Mouse (Mus musculus) kidney, postnatal 14 days (tissue): ENCODE data around the gene Lrpprc.

Source experiments
- DNase-seq: peaks from one replicate; pipeline ENCODE4 v3.0.0; 2022; ENCODE audit warnings: mixed read lengths

The Lrpprc gene

GRCm38 (mm10) chr17:84713563-84714164, 76.9 kb downstream of the Lrpprc start:
- no peak for DNase-seq

DNA sequence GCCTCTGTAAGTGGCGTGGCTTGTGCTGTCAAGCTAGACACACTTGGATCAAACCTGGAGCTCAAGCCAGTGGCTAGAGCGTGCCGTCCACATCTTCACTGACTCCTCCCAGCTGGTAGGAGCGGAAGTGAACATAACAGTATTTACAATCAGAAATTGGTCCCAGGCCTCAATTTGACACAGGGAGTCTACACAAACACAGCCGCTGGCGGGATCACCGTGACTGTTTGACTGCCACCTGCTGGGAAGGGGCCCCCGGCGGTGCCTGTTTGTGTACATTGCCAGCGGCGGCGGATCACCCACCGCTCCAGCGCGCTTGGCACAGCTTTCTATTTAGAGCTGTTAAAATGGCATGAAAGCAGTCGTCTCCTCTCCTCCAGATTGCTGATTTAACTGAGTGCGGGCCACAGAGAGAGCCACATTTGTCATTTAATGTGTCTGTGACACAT, 81.2 kb downstream of the Lrpprc start:
- DNase-seq: no peak

GRCm38 (mm10) chr17:84708818-84709217, 81.8 kb downstream of the Lrpprc start:
- DNase-seq: no peak

DNA sequence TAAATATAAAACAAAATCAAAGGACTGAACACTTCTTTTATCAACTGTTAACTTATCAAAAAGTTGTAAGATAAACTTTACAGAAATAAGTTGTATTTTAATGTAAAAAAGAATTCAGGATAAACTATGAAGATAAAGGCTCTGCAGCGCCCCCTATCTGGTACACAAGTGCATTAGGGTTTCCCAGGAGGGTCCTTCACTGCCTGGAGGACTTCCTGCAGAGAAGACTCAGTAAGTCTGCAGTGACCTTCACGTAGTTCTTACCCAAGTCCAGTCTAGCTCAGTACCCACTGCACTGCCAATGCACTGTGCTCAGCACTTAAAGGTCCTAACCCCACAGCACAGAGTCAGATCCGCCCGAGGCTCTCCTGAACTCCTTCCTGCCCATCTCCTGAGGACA, 83.2 kb downstream of the Lrpprc start:
- DNase-seq: no peak

GRCm38 (mm10) chr17:84698727-84699126, 91.9 kb downstream of the Lrpprc start:
- peak; percentile 71 for DNase-seq

DNA sequence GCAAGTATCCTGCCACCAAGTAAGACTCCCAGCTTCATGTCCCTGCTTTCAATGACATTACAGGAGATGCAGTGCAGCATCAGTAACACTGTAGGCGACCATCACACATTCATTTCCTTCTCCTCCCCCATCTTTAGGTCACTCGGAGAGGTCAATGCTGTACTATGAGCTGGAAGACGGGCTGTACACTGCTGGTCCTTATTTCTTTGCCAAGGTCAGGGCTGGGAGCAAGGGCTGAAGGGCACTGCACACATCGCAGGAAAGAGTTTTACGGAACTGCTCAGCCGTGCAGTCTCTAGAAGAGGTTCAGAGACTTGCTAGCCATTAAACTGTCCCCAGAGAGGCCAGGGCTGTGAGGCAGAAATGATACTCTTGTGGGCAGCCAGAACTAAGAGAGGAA, 94.1 kb downstream of the Lrpprc start:
- DNase-seq: peak; percentile 35

DNA sequence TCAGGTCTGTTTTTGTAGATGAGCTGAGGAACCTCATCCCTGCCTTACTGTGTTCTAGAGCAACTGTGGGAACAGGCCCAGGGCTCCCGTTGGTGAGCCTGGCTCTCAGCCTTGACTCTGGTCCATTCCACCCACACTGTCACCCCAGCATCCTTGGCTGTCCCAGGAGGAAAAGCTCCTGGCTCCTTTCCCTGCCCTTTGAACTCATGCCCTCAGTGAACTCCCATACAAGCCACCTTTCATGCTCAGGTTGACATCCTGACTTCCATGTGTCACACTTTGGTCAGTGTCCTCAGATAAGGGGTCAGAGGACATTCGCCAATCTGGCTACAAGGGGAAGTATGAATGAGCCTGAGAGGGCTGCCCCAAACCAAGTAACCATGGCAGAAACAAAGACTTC, 96.8 kb downstream of the Lrpprc start:
- no peak for DNase-seq

- DNase-seq: no peak
Observed at GRCm38 (mm10) chr17:84690111-84690510, 100.5 kb downstream of the Lrpprc start.

DNA sequence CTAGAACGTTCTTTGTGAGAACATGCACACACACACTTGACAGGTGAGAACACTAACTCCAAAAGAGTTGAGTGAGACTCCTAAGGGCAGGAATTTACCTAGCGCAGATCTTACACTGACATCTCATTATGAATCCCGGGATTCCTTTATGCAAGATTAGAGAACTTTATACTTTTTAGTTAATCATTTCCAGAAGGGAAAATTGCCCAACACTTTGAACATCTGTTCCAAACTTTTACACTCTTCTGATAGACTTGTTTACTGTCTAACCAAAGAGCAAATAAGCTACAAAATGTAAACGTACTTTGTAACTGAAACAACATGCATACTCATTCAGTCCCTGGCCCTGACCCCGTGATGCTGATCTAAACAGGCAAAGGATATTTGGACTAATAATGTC, 101.3 kb downstream of the Lrpprc start:
- DNase-seq: no peak

DNA sequence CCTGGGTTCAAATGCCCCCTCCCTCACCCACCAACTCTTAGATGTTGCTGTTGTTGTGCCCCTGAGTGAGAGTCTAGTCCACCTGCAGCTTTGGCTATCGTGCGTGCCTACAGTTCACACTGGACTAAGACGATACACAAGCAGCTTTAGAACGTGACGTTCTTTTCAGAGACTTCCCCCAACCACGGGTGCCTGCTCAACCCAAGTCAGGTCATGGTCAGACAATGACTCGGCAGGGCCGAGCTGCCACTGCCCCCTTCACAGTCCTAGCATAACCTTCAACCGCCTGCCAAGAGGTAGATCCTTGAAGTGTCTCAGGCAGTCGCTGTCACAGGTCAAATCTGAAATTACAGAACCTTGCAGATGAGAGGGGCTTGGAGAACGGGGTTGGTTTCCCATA, 101.8 kb downstream of the Lrpprc start:
- no peak for DNase-seq

DNA sequence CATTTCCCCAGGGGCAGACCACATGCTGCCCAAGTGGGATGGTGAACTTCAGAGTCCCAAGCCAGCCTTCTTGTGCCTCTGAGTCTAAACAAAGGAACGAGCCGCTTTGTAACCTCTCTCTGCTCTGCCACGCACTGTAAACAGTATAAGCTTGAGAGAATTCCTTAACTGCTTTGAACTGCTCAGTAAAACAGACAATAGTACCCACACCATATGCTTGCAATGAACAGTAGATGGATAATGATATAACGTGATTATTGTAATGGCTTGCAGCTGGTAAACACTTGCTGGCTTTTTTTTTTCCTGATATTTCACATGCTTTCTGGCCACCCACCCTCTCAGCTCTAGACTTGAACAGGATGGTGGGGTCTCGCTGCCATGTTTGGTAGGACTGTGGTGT, 102.6 kb downstream of the Lrpprc start:
- no peak for DNase-seq

DNA sequence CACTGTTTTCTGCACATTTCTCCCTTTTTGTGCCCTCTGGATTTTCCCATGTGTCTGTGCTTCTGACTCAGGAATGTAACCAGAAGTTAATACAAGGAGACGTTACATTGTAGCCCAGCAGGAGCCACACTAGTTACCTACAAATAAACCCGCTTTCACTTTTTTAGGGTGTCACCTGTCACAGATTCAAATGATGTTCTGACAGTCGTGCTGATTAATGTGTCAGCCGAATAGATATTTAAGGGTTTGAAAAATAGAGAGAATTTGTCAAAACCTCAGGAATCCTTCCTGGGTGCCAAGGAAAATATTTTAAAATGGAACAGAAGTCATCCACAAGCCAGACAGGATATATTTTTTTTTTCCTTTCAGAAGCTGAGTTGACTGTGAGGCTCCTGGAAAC, 105.3 kb downstream of the Lrpprc start:
- DNase-seq: no peak

- DNase-seq: no peak
Observed at GRCm38 (mm10) chr17:84684284-84684683, 106.3 kb downstream of the Lrpprc start.

GRCm38 (mm10) chr17:84682734-84683717, 107.6 kb downstream of the Lrpprc start, which contains the start of gene Abcg5:
Abcg5 (minus strand) TSS chr17:84683011.
- no peak for DNase-seq

- DNase-seq: no peak
Observed at GRCm38 (mm10) chr17:84681670-84682069, 108.9 kb downstream of the Lrpprc start.

GRCm38 (mm10) chr17:84677595-84677994, 113.0 kb downstream of the Lrpprc start:
- no peak for DNase-seq

GRCm38 (mm10) chr17:84675951-84676366, 114.6 kb downstream of the Lrpprc start, which contains the start of gene Abcg8:
Abcg8 (plus strand) TSS chr17:84676302.
- DNase-seq: peak; percentile 41

DNA sequence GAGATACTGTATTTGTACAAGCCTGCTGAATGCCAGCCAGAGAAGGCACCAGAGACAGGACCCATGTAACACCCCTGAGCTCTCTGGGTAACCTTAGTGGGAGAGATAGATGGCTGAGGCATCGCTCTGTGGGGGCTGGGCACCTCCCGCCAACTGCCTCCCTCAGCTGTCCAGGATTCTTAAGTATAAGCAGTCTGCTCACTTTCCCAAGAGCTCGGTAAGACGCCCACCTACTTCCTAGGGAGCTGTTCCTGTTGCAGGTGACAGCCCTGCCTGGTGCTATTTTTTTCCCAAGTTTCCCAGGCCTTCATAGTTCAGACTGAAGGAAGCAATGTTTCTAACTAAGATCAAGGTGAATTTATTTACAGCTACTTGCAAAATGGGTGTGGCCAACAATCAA, 115.4 kb downstream of the Lrpprc start:
- no peak for DNase-seq

DNA sequence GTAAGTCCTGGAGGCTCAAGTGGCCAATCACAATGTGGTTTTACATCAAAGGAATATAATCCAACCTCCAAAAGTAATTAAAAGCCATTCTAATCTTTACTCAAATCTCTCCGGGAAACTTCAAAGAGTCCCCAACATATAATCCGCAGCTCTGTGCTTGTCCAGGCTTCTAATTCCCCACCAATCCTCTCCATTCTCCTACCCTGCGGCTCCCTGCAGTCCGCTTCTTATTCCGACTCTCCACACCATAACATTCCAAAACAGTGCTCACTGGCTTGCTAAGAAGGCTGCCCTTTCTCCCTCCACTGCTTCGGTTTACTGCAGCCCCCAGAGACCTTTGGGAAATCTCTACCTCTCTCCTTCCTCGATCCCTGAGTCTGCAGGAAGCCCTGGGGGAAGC, 116.5 kb downstream of the Lrpprc start:
- DNase-seq: no peak

- peak; percentile 67 for DNase-seq
Observed at GRCm38 (mm10) chr17:84672376-84673369, 117.9 kb downstream of the Lrpprc start.

GRCm38 (mm10) chr17:84667848-84668247, 122.7 kb downstream of the Lrpprc start:
- no peak for DNase-seq

GRCm38 (mm10) chr17:84665691-84666090, 124.9 kb downstream of the Lrpprc start:
- peak; percentile 45 for DNase-seq

GRCm38 (mm10) chr17:84665053-84665452, 125.5 kb downstream of the Lrpprc start:
- DNase-seq: no peak
